ENCODE assay signal across 19 mouse cellular contexts in the genomic region with DNA sequence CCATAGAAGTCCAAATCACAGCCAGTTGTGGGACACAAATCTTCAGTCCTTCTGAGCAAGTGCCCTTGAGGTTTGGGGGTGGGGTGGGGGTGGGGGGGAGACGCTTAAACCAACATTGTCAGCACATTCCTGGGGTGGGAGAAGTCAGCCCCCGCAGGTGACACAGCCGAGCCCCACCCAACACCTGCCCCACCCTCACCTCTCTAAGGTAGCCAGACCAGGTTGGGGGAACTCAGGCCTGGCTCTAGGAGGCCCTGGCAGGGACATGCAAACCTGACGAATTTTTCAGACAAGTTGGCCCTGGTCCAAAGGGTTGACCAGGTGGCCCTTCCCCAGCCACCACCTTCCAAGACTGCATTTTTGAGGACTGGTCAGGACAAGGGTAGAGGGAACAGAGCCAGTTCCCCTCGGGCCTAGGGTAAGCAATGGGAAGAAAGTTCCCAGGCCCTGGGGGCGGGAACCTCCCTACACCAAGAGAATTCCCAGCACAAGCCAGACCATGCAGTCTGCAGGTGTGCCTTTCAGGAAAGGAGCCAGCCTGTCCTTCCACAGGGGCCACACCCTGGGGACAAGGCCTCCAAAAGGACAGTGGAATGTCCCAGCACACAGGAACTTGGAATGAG.
DNase-seq lines count a peak whose midpoint lies in the region; ATAC-seq lines count a peak whose summit lies in the region.
"Had no signal": no experiment of that assay in that cellular context is flagged by ENCODE, and none has a peak within 500 bp of the region (broad histone marks: within the 10 kb centered on the region; RNA-seq: fewer than 3 reads in every experiment).

No protein-coding gene starts in this region.

- H3K27me3 ChIP-seq in heart, embryonic 12.5 days (replicated peaks) = 0 out of 2 replicates have a peak, but pooled peaks cover 5% of the 10 kb centered on the region
- H3K27me3 ChIP-seq in lung, embryonic 15.5 days = no peaks in the 10 kb centered on the region
- no peaks in the 10 kb centered on the region for H3K27me3 ChIP-seq in stomach, embryonic 15.5 days (replicated peaks)
- 0 out of 2 replicates have a peak, but pooled peaks cover 3% of the 10 kb centered on the region for H3K27me3 ChIP-seq in hindbrain, embryonic 13.5 days
- H3K27me3 ChIP-seq: CH12.LX; hindbrain, embryonic 12.5 days had no signal

- H3K4me2 ChIP-seq in heart, embryonic 12.5 days = no peak overlapping the region
- H3K4me2 ChIP-seq in lung, embryonic 15.5 days = no peak overlapping the region
- no peak overlapping the region for H3K4me2 ChIP-seq in stomach, embryonic 15.5 days
- no peak overlapping the region for H3K4me2 ChIP-seq in hindbrain, embryonic 13.5 days
- H3K4me2 ChIP-seq: hindbrain, embryonic 12.5 days had no signal

- no peaks in the 10 kb centered on the region for H3K4me1 ChIP-seq in heart, embryonic 12.5 days (replicated peaks)
- peaks cover 35% of the 10 kb centered on the region for H3K4me1 ChIP-seq in lung, embryonic 15.5 days
- 0 out of 2 replicates have a peak, but pooled peaks cover 7% of the 10 kb centered on the region for H3K4me1 ChIP-seq in stomach, embryonic 15.5 days
- H3K4me1 ChIP-seq in hindbrain, embryonic 13.5 days (replicated peaks) = peaks cover 12% of the 10 kb centered on the region

- peak; percentile 38; the same call in 1 of the 2 replicates for ATAC-seq in heart, embryonic 12.5 days (ENCODE audit: insufficient number of reproducible peaks, low FRiP score)
- peak; percentile 82 for ATAC-seq in lung, embryonic 15.5 days (ENCODE audit: borderline replicate concordance, extremely low read depth, low FRiP score, low TSS enrichment)
- ATAC-seq in stomach, embryonic 15.5 days (ENCODE audit: insufficient read depth, low FRiP score, low read depth) = peak; percentile 62
- ATAC-seq in hindbrain, embryonic 13.5 days (ENCODE audit: low FRiP score) = no peak
- ATAC-seq: activated CD4-positive, CD25-positive, alpha-beta regulatory T cell, adult 4 months; forebrain, embryonic 16.5 days; midbrain, embryonic 16.5 days had no signal

- intact Hi-C loops in heart, postnatal 14 days (cut with DNase I) = no loop called here

- no peak overlapping the region for H3K4me3 ChIP-seq in heart, embryonic 12.5 days
- no peak overlapping the region for H3K4me3 ChIP-seq in lung, embryonic 15.5 days
- H3K4me3 ChIP-seq in stomach, embryonic 15.5 days (replicated peaks) = no peak overlapping the region
- H3K4me3 ChIP-seq in hindbrain, embryonic 13.5 days = no peak overlapping the region
- H3K4me3 ChIP-seq: gastrocnemius, adult 2 months; hindbrain, embryonic 12.5 days had no signal

- no peak overlapping the region for H3K27ac ChIP-seq in heart, embryonic 12.5 days (ENCODE audit: poor library complexity, severe bottlenecking)
- H3K27ac ChIP-seq in lung, embryonic 15.5 days = peak overlapping the region; percentile 34
- H3K27ac ChIP-seq in stomach, embryonic 15.5 days = 0 out of 2 replicates have a peak overlapping the region, but pooled peaks have one; percentile 16
- no peak overlapping the region for H3K27ac ChIP-seq in hindbrain, embryonic 13.5 days
- H3K27ac ChIP-seq: gastrocnemius, adult 2 months; hindbrain, embryonic 12.5 days had no signal

- H3K9ac ChIP-seq in heart, embryonic 12.5 days = no peak overlapping the region
- no peak overlapping the region for H3K9ac ChIP-seq in lung, embryonic 15.5 days
- no peak overlapping the region for H3K9ac ChIP-seq in stomach, embryonic 15.5 days
- H3K9ac ChIP-seq in hindbrain, embryonic 13.5 days = no peak overlapping the region
- H3K9ac ChIP-seq: hindbrain, embryonic 12.5 days had no signal

- no peaks in the 10 kb centered on the region for H3K36me3 ChIP-seq in heart, embryonic 12.5 days
- H3K36me3 ChIP-seq in lung, embryonic 15.5 days = no peaks in the 10 kb centered on the region
- H3K36me3 ChIP-seq in stomach, embryonic 15.5 days = no peaks in the 10 kb centered on the region
- H3K36me3 ChIP-seq in hindbrain, embryonic 13.5 days = no peaks in the 10 kb centered on the region
- H3K36me3 ChIP-seq: hindbrain, embryonic 12.5 days had no signal

- no peak for DNase-seq in heart, postnatal 14 days
- no peak for DNase-seq in lung, postnatal 36 days
- peak; percentile 24 for DNase-seq in ZHBTc4 (ENCODE audit: low read depth, low spot score)
- DNase-seq: adrenal gland, postnatal 14 days; cerebellum, adult 11-12 months; cerebellum, postnatal 36 days; gastrocnemius, adult 2 months; heart, adult 18-20 months; kidney, adult 2 months; retina, postnatal 1 day had no signal

- no peaks in the 10 kb centered on the region for H3K9me3 ChIP-seq in heart, embryonic 12.5 days (replicated peaks)
- H3K9me3 ChIP-seq in lung, embryonic 15.5 days = no peaks in the 10 kb centered on the region
- no peaks in the 10 kb centered on the region for H3K9me3 ChIP-seq in stomach, embryonic 15.5 days
- no peaks in the 10 kb centered on the region for H3K9me3 ChIP-seq in hindbrain, embryonic 13.5 days
- H3K9me3 ChIP-seq: hindbrain, embryonic 12.5 days had no signal

- 72% methylated on average over 6 of the region's 6 CpGs for WGBS in heart, embryonic 12.5 days
- 56% methylated on average over 6 of the region's 6 CpGs for WGBS in lung, embryonic 15.5 days
- WGBS in stomach, embryonic 15.5 days = 48% methylated on average over 6 of the region's 6 CpGs
- 86% methylated on average over 6 of the region's 6 CpGs for WGBS in hindbrain, embryonic 13.5 days

Comparison
In these comparisons a context has a peak if more than half of its experiments do, and no peak if none do; other contexts are left out.
1. H3K27ac ChIP-seq: peak in lung, embryonic 15.5 days (single experiment) and stomach, embryonic 15.5 days (single experiment); none in heart, embryonic 12.5 days (single experiment) and hindbrain, embryonic 13.5 days (single experiment).